Mouse (Mus musculus): ENCODE data around the gene Depp1. TPM values are rescaled to one million over a fixed set of nuclear protein-coding genes. Genes with fewer than 3 reads are reported as not detected.

The Depp1 gene
- total RNA-seq, 2 experiments from 2014 or later: 99.4 to 129 TPM

DNA sequence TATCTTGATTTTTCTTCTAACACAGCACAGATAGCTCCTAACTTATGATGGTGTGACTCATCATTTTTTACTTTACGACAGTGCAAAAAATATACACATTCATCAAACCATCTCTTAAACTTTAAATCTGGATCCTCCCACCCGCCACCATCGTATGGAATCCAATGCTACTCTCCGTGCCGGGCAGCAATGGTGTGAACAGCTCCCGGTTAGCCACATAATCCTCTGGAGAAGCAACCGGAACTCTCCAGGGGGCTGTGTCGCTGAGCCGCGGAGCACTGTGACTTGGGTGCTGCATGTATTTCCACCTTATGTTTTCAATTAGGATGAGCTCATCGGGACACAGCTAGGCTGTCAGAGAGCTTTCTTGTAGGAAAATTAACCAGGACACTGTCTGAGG is 7.5 kb upstream of the Depp1 start:
- intact Hi-C loops (cut with DNase I): no loop called here
- DNase-seq: no peak

DNA sequence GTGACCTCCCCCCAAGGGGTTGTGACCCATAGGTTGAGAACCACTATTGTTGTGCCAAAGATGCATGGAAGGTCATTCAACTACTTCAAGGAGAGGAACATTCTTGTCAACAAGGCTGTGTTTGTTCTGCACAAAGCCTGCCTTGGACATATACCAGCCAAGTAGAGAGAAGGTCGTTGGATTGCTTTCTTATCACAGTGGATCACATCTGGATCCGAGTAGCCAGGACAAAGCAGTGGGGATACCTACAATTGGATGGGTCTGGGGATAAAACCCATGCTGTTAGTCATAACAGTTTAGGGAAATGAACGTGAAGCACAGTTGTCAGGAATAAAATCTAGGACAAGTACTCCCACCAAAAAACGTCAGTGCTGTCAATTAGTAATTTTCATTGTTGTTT is 6.5 kb upstream of the Depp1 start:
- DNase-seq: peak in 1 of 2 experiments; percentile 5
- intact Hi-C loops (cut with DNase I): no loop called here

DNA sequence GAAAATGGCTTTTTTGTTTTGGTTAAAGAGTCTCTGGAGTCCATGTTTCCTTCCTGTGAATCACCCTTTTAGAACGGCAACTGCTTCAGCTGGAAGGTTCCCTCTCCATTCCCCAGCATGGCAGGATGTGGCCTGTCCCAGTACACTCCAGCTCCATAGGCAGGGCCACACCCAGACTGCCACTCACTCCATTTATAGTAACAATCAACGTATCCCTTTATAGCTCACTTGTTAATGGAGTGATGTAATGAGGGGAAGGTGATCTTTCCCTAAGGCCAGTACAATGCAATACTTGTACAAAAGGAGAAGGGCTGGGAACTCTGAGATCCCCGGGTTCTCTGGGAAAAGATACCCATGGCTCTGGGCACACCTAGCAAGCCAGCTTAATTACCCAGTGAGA is 6.1 kb upstream of the Depp1 start:
- peak in 1 of 2 experiments; percentile 59 for DNase-seq
- intact Hi-C loops (cut with DNase I): no loop called here

DNA sequence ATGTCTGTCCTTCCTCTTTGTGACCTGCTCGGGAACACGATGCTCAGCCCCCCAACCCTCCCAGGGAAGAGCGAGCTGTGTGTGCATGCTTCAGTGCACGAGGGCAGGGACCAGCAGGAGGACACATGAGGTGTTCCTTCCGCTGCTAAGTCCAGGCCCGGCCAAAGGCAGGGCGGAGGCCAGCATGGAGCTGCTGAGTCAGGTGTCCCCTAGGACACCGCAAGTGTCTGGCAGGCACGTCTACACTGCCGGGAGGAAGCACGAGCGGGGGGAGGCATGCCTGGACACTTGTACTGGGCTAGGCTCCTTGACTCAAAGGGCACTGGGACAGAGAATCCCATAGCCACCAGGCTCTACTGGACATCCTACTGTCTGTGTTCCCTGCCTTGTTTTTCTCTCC is 2.6 kb upstream of the Depp1 start:
- intact Hi-C loops (cut with DNase I): no loop called here

DNA sequence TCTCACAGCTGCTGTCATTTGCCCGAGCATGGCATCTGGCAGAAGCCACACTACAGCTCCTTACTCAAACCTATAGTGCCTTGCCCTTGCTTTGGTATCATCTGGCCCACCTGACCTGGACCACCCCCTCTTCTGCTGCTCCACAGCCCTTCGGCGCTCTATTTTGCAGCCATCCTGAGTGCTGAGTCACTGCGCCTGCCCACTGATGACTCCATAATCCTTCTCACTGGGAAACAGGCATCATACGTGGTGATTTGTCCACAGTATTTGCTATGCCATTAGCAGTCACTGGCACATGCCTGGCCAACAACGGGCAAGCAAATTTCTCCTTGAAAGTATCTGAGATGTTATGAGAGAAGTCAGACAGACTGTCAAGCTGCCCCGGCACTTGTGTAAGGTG is 598 bp upstream of the Depp1 start:
- intact Hi-C loops (cut with DNase I): loop anchor here (5.0 kb wide), 2 partner anchors 33 to 1177 kb away; no protein-coding TSS in a partner anchor
- DNase-seq: no peak

More for the DNA sequence above, 2.6 kb upstream of the Depp1 start:
- DNase-seq: peak; percentile 59 to 79

DNA sequence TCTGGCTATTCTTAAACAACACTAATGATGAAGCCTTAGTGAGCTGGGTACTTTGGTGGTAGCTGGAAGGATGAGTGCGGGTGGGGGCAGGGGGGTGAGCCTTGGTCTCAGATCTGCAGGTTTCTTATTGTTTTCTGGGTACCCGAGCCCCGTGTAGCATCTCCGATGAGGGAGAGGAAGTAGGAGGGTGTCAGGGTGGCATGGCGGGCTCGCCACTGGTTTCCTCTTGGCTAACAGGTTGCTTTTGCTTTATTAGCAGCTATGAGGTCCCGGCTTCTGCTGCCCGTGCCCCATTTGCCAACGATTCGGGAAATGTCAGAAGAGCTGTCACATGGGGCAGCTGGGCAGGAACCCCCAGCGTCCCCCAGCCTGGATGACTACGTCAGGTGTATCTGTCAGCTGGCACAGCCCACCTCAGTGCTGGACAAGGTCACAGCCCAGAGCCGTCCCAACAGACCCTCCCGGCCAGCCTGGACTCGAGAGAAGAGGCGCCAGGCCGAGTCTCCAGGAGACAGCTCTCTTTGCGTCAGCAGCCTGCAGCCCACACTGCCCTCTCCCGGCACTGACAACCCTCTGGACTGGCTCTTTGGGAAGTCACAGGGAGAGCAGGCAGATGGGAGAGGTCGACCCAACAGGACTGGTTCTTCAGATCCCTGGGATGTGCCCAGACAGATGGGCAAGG is 1.2 kb downstream of the Depp1 start:
- DNase-seq: peak; percentile 72 to 75
- intact Hi-C loops (cut with DNase I): loop anchor here (1.0 to 5.0 kb wide), 3 partner anchors 19 to 1176 kb away; no protein-coding TSS in a partner anchor

DNA sequence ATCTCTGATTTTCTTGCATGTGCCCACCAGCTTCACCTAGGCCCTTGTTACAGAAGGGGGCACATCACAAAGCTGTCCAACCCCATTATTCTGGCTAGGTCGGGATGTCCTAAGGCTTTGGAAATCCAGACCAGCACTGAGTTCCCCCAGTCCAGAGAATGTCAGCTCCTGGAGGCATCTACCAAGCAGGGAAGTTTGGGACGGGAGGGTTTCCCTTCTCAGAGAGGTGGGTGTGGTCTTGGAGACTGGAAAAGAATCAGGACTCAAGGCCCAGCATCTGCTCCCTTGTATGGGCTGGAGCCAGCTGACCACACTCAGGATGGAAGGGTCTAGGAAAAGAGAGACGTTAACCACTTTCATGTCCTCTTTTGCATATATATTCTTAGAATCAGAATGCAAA is 2.8 kb downstream of the Depp1 start:
- no peak for DNase-seq
- intact Hi-C loops (cut with DNase I): loop anchor here (5.0 kb wide), 2 partner anchors 36 to 1174 kb away; no protein-coding TSS in a partner anchor

DNA sequence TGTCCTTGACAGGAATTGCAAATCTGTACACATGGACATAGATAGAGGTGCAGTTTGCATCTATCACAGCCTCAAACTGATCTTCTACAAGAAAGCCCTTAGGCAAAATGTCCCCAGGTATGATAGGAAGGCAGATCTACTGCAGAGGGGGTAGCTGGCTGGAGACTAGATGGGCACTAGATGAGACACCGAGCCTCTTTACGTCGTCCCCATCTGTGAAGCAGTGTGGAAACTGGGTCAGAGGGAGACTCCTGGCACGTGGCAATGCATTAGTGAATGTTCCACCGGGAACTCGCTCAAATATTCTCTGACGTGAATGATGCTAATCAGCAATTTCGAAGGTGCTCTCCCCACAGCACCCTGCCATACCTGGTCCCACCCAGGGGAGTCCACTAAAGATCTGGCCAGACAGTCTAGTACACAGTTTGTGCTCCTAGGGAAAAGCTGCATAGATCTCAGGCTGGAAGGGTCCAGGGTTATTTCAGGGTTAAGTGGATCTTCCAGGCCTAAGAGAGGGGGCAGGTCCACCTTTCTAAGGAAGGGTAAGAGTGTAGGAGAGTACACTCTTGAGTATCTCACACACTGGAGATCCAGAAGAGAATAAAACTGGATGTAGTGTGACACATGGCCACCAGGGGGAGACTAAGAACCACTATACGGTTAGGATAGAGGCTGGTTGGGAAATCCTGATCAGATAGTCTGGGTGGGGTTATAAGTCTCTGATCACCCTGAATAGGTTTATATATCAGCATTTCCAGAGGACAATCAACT is 3.5 kb downstream of the Depp1 start:
- intact Hi-C loops (cut with DNase I): loop anchor here (1.0 to 5.0 kb wide), 3 partner anchors 37 to 1173 kb away; no protein-coding TSS in a partner anchor
- peak; percentile 63 to 77 for DNase-seq

DNA sequence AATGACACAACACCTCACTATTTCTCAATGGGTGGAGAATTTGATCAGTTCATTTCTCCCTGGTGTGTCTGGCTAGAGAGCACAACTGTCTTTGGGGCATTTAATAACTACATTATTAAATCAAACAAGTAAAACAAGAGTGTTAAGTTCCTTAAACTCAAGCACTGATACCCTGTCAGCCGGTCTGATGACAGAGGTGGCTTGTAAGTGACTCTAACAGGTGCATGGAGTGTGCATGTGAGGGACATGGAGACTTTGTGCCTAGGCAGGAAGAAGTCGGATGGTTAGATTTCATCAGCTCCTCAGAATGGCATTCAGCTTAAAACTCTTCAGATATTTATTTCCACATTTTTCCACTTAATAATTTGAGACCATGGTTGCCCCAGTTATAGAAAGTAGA is 13.0 kb downstream of the Depp1 start:
- intact Hi-C loops (cut with DNase I): no loop called here
- DNase-seq: no peak

DNA sequence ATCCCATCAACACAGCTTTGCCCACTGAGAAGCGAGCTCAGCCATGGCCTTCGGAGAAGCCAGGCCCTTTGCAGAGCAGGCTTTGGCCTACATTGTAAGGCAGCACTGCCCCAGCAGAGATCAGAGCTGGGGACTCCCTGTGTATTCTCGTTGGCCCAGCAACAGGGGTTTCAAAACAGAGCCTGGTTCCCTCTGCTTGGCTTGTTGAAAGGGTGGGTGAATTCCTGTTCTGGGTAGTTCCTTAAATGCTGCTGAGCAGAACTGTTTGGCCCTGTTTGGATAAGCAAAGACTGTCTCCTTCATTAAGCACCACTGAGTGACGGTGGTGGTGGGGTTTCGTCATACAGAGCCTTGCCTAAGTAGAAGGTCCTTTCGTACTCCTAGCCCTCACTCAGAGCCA is 13.6 kb downstream of the Depp1 start:
- intact Hi-C loops (cut with DNase I): no loop called here
- DNase-seq: no peak

DNA sequence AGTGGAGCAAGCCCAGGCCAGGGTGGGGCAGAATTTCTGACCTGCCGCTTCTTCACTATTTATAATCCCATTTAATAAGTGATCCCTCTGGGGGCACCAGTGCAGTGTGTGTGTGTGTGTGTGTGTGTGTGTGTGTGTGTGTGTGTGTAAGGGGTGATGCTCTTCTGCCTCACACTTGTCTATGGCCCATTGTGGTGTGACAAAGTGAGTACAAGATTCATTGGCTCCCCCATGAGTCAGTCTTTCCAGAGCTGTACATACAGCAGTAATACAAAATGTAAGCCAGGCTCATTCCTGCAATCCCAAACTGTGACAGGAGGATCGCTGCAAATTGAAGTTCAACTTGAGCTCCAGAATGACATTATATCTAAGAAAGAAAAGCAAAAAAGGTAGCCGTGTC is 14.4 kb downstream of the Depp1 start:
- intact Hi-C loops (cut with DNase I): loop anchor here (5.0 kb wide), 1 partner anchor 97 kb away; no protein-coding TSS in a partner anchor
- no peak for DNase-seq

DNA sequence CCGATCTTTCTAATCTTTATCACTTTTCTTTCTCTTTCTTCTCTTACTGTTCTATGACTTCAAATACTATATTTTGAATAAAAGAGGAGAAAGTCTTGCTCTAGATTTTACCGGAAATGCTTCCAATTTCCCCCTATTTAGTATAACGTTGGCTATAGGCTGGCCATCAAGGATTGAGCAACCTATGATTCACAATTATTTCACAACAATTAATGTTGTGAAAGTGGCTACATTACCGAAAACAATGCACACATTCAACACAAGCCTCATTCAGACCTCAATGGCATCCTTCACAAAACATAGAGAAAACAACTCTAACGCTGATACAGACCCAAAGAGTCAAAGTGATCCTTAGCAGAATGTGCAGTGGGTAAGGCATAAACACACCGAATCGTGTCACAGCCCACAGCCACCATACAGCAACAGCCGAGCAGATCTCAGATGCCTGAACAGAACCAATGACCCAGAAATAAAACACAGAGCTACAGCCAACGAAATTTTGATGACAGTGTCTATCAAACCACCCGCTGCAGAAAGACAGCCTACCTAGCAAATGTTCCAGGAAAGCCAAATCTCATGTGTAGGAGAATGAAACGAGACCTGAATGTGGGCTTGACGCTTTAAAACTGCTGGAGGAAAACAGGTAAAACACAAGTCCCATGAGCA is 15.8 kb downstream of the Depp1 start:
- intact Hi-C loops (cut with DNase I): loop anchor here (5.0 kb wide), 1 partner anchor 96 kb away; no protein-coding TSS in a partner anchor
- no peak for DNase-seq

DNA sequence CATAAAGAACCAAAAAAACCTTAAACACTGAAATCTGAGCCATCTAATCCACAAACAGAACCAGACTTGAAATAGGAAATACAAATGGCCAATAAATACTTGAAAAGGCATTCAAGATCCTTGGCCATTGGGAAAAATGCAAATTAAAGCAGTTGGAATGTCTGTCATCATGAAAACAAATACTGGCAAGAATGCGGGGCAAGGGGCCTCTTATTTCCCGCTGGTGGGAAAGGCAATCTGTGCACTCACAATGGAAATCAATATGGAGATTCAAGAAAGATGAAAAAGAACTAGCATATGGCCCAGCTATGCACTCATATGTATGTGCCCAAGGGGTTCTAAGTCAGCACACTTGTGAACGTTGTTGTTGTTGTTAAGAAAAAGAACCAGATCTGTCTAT is 16.5 kb downstream of the Depp1 start:
- intact Hi-C loops (cut with DNase I): loop anchor here (5.0 kb wide), 1 partner anchor 95 kb away; no protein-coding TSS in a partner anchor
- DNase-seq: no peak

DNA sequence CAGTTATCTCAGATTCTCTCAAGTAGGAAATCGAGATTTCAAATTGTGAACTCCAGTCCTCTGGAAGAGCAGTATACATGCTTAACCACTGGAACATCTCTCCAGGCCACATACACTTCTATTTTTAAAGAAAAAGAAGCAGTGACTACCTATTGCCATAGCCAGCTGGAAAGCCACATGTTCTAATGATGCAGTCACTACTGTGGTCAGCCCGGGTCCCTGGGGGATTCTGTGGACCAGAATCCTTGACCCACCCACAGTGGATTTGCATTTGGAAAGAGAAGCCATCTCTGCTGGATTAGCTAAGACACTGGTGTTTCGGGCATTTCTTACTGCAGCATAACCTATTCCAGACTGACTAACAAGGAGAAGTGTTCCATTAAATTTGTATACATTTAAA is 17.0 kb downstream of the Depp1 start:
- DNase-seq: no peak
- intact Hi-C loops (cut with DNase I): loop anchor here (5.0 kb wide), 1 partner anchor 95 kb away; no protein-coding TSS in a partner anchor

DNA sequence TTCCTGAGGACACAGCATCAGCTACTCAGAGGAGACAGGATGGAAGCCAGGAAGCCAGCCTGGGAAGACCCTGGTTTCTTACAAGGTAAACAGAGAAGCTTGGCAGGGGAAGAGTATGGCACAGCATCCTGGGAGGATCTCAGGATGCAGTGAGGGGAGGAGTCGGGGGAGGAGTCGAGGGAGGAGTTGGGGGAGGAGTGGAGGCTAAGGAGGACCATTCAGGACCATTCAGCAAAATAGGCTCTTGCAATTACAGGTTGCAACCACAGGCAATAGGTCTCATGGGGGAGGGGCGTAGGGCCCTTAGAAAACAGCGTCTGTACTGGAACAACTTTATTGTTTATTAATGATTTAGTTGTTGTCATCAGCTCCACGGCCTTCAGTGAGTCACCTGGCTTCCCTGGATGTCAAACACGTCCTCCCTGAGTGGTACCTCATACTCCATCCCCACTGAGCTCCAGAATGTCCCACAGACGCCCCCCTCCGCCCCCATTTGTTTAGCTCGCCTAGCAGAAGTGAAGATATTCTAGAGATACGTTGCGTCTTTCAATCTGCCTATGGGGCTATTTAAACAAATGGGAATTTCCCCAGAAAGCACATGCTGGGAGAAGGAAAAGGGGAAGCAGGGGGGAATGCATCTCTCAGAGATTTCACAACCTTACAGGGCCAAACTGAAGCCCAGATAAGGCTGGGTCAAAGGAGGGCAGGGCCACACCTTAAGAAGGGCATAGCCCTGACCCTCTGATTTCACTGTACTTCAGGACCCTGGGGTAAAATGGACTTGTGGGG is 18.5 kb downstream of the Depp1 start:
- DNase-seq: no peak
- intact Hi-C loops (cut with DNase I): loop anchor here (5.0 kb wide), 1 partner anchor 93 kb away; no protein-coding TSS in a partner anchor

DNA sequence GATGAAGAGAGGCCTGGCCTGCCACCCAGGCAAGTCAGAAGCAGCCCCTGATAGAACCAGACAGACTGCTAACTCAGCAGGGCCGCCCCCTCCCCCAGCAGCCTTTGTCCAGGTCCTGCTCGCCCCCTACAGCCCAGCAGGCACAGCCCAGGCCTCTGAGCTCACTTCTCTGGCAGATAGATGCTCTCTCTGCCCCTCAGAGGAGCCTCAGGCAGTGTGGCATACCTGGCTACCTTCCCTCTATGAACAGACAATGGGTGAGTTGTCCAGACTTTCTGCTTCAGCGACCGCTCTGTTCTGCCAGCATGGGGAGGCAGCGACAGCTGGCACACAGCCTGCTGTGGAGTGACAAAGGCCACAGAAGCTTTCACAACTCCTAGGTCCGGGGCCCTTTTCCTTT is 19.7 kb downstream of the Depp1 start:
- DNase-seq: peak in 1 of 2 experiments; percentile 35
- intact Hi-C loops (cut with DNase I): no loop called here

DNA sequence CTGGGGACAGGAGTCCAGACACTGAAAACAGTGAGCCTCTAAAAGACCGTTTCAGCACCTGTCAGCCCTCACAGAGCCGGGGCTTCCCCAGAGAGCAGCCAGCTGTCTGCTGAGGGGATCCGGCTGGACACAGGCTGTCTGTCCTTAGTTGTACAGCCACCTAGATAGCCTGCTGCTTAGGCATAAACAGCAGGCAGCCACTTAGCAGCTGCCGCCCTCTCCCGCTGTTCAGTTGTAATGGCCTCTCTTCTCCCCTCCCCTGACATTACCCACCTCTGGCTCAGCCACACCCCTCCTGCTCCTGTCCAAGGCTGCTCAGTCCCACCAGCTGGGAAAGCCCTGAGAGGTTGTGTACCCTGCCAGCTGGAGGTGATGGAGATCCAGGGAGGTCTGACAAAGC is 20.6 kb downstream of the Depp1 start:
- intact Hi-C loops (cut with DNase I): no loop called here
- peak; percentile 37 to 59 for DNase-seq

DNA sequence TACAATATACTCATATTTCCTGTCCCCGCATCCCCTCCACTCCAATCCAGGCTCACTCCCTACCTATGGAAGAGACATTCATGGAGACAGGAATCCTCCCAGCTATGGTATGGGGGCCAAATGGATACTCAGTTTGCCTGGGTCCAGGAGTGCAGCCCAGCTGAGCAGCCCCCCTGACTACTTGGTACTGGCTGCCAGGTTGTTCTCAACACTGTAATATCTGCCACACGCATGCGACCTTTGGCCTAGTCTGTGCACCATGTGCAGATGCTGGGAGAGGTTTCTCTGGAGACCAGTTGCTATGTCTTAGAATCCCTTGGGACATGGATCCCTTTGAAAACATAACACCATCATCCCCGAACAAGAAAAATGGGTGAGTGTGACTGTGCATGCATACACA is 21.4 kb downstream of the Depp1 start:
- no peak for DNase-seq
- intact Hi-C loops (cut with DNase I): no loop called here

DNA sequence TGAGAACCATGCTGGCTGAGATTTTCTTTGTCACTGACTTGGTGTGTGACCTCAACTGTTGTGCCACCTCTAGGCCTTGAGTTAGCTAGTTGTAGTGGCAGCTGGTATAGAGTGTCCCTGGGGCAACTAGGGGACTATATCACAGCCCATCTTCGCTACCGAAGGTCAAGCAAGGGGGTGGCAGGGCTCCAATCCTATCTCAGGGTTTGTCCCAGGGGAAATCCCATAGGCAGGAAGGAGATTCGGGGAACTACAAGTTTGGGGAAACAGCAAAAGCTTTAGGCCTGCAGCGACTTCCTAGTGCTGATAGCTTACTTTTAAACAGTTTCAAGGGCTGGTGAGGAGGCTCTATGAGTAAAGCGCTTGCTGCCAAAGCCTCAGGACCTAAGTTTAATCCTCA is 21.9 kb downstream of the Depp1 start:
- DNase-seq: no peak
- intact Hi-C loops (cut with DNase I): no loop called here
